Mouse (Mus musculus) thymus, adult 2 months (tissue): ENCODE results near the gene Odf3l2. TPM values are rescaled to one million over a fixed set of nuclear protein-coding genes. Genes with fewer than 3 reads are reported as not detected.

ENCODE experiments used
- DNase-seq: peaks from one replicate; pipeline ENCODE4 v3.0.0; 2021
- H3K27ac ChIP-seq: fragments of 200-500 bp; 2 replicates; pipeline ENCODE4 v1.5.1; 2012; ENCODE audit warnings: low read length, control low read depth; ENCODE audit not compliant: control insufficient read depth, insufficient read depth
- H3K27me3 ChIP-seq: fragments of 200-500 bp; 2 replicates; pipeline ENCODE4 v1.6.1; 2012; ENCODE audit warnings: mild to moderate bottlenecking, low read length, moderate library complexity, mixed read lengths; ENCODE audit not compliant: control insufficient read depth, insufficient read depth
- H3K36me3 ChIP-seq: fragments of 200-500 bp; 2 replicates; pipeline ENCODE4 v1.6.1; 2012; ENCODE audit warnings: mild to moderate bottlenecking, low read length, moderate library complexity; ENCODE audit not compliant: control insufficient read depth, insufficient read depth
- H3K4me1 ChIP-seq: fragments of 200-500 bp; replicated peaks from 2 replicates; pipeline ENCODE4 v1.6.1; 2012; ENCODE audit warnings: low read length; ENCODE audit not compliant: control insufficient read depth, insufficient read depth
- H3K4me3 ChIP-seq: fragments of 200-500 bp; 2 replicates; pipeline ENCODE4 v1.5.1; 2012; ENCODE audit warnings: mild to moderate bottlenecking, low read length, control low read depth, moderate library complexity; ENCODE audit not compliant: control insufficient read depth, insufficient read depth
- CTCF ChIP-seq: fragments of 200-500 bp; IDR thresholded peaks from 2 replicates; pipeline ENCODE4 v1.5.1; 2012; ENCODE audit warnings: mild to moderate bottlenecking, control low read depth, low read length, moderate library complexity, borderline replicate concordance; ENCODE audit not compliant: control insufficient read depth, poor library complexity, insufficient read depth; ENCODE audit errors: extremely low read depth
- POLR2A ChIP-seq: fragments of 200-500 bp; IDR thresholded peaks from 2 replicates; pipeline ENCODE4 v1.6.1; 2012; ENCODE audit warnings: mild to moderate bottlenecking, low read length, control low read depth, moderate library complexity; ENCODE audit not compliant: control insufficient read depth, poor library complexity, insufficient read depth; ENCODE audit errors: extremely low read depth
- WGBS: fragments of 180-500 bp; shearing (Covaris S2); methylation state at CpG from one replicate; pipeline ENCODE4 v1.1.7; 2018; 5-methylcytosine and 5-hydroxymethylcytosine counted together
- polyA plus RNA-seq: library from polyadenylated mRNA; depleted of rRNA; stranded (reverse); fragments of >200 nt; gene quantifications from 2 replicates; pipeline ENCODE4 v1.2.3, GENCODE M21; 2012; rRNA removed

Gene Odf3l2
- 0.18 and 0.23 TPM in 2 replicates for polyA plus RNA-seq

DNA sequence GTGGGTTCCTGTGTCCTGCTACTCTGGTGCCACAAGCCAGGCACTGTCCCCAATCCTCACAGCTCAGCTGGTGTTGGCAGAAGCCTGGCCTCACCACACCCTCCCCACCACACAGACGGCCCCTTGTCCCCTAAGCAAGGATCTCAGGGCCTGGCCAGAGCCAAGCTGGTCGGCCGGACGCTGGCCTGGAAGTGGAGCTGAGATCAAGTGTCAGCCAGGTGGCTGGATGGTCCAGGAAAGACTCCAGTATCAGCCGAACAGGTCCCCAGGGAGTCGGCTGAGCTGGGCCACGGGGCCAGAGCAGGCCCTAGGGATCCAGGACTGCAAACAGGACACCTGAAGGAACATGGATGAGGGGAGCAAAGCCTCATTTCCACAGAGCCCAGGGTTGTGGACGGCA, at the start of gene Odf3l2:
Gene Odf3l2 (minus strand): TSS at position 28 of the 400 bp plus-strand sequence.
- H3K27ac ChIP-seq = no peak within 1 kb of the TSS
- no peaks in the 10 kb centered on the region for H3K27me3 ChIP-seq
- H3K4me1 ChIP-seq = no peaks in the 10 kb centered on the region
- no peak within 1 kb of the TSS for H3K4me3 ChIP-seq
- TF ChIP-seq CTCF = no peak
- TF ChIP-seq POLR2A = no peak
- DNase-seq = no peak
- WGBS = 91% methylated on average over 8 of the region's 8 CpGs
- no peaks in the 10 kb centered on the region for H3K36me3 ChIP-seq

GRCm38 (mm10) chr10:79694379-79694655, 48.8 kb upstream of the Odf3l2 start:
- TF ChIP-seq CTCF (no peak), POLR2A (no peak)
- no peaks in the 10 kb centered on the region for H3K27me3 ChIP-seq
- DNase-seq = no peak
- no peaks in the 10 kb centered on the region; the same call in 1 of the 2 replicates for H3K36me3 ChIP-seq
- 0 out of 2 replicates have a peak, but pooled peaks cover 4% of the 10 kb centered on the region for H3K4me1 ChIP-seq
- H3K27ac ChIP-seq = no peak overlapping the region
- WGBS = 93% methylated on average over 6 of the region's 6 CpGs
- H3K4me3 ChIP-seq = no peak overlapping the region

DNA sequence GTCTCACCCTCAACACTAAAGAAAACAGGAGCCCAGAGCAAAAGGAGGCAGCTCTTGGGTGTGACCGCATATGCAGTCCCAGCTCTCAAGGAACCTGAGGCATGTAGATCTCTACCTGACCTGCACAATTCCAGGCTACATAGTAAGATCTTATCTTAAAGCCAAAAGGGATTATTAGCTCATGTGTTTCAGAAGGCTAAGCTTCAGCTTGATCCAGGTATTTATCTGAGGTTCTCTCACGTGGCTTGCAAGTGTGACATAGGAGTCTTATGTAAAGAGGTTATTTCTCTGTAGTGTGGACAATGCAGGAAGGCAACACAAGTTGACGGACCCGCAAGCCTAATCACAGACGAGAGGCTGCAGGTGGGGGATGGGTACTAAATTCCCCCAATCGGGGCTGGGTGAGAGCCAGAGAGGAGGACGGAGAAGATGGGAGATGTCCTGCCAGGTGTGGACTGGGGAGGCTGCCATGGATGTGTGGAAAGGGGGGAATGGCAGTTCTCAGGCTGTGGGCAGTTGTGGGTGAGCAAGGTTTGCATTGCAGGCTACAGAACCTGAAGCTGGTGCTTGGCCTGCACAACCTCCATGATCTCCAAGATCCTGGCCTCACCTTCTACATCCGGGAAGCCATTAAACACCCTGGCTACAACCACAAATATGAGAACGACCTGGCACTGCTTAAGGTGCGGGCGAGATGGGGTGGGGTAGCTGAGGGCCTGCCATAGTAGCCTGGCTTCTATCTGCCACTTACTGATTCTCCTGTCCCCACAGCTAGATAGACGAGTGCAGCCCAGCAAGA, 48.2 kb upstream of the Odf3l2 start:
- TF ChIP-seq POLR2A = no peak
- TF ChIP-seq CTCF = no peak
- H3K4me3 ChIP-seq = no peak overlapping the region
- H3K27ac ChIP-seq = no peak overlapping the region
- H3K27me3 ChIP-seq = no peaks in the 10 kb centered on the region
- WGBS = 89% methylated on average over 12 of the region's 12 CpGs
- DNase-seq = no peak
- H3K36me3 ChIP-seq = peaks cover 5% of the 10 kb centered on the region
- H3K4me1 ChIP-seq = 0 out of 2 replicates have a peak, but pooled peaks cover 4% of the 10 kb centered on the region

- Histone ChIP-seq H3K4me3 (no peak overlapping the region), H3K27me3 (no peaks in the 10 kb centered on the region), H3K36me3 (peaks cover 22% of the 10 kb centered on the region), H3K27ac (no peak overlapping the region), H3K4me1 (0 out of 2 replicates have a peak, but pooled peaks cover 4% of the 10 kb centered on the region)
- no peak for DNase-seq
- TF ChIP-seq CTCF (no peak), POLR2A (no peak)
- 91% methylated on average over 2 of the region's 2 CpGs for WGBS
These were observed 46.5 kb upstream of the Odf3l2 start for GRCm38 (mm10) chr10:79691986-79692548.

GRCm38 (mm10) chr10:79689178-79689577, 43.6 kb upstream of the Odf3l2 start:
- 86% methylated on average over 3 of the region's 3 CpGs for WGBS
- no peak overlapping the region for H3K27ac ChIP-seq
- no peak for TF ChIP-seq CTCF
- TF ChIP-seq POLR2A = no peak
- H3K27me3 ChIP-seq = no peaks in the 10 kb centered on the region
- 0 out of 2 replicates have a peak, but pooled peaks cover 1% of the 10 kb centered on the region for H3K4me1 ChIP-seq
- H3K36me3 ChIP-seq = peaks cover 38% of the 10 kb centered on the region
- DNase-seq = no peak
- H3K4me3 ChIP-seq = no peak overlapping the region

DNA sequence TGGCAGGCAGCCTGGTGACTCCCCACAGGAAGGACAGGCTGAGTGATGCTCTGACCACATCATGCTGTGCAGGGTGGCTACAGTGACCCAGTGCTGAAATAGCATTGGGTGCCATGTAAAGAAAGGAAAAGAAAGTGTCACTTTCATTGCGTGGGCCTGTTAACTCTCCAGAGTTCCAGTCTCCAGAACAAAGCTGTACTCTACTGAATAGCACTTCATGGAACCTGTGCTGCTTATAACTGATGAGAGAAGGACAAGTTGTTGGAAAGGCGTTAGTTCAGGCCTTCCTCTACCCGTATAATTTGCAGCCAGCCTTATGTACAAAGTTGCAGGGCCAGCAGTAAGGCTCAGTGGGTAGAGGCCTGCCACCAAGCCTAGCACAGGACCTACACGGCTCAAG, 43.2 kb upstream of the Odf3l2 start, which contains the start of gene Gzmm:
Gene Gzmm (plus strand): TSS at position 301 of the 400 bp plus-strand sequence.
- H3K27me3 ChIP-seq = no peaks in the 10 kb centered on the region
- H3K27ac ChIP-seq = no peak within 1 kb of the TSS
- WGBS = 97% methylated on average over 4 of the region's 4 CpGs
- TF ChIP-seq POLR2A (no peak), CTCF (no peak)
- H3K4me3 ChIP-seq = no peak within 1 kb of the TSS
- DNase-seq = no peak
- 0 out of 2 replicates have a peak, but pooled peaks cover 5% of the 10 kb centered on the region for H3K4me1 ChIP-seq
- peaks cover 38% of the 10 kb centered on the region for H3K36me3 ChIP-seq

GRCm38 (mm10) chr10:79687513-79687912, 42.0 kb upstream of the Odf3l2 start:
- Histone ChIP-seq H3K4me3 (no peak overlapping the region), H3K27me3 (no peaks in the 10 kb centered on the region), H3K36me3 (peaks cover 38% of the 10 kb centered on the region), H3K27ac (no peak overlapping the region), H3K4me1 (peaks cover 13% of the 10 kb centered on the region)
- over 99% methylated on average over 6 of the region's 6 CpGs for WGBS
- DNase-seq = no peak
- TF ChIP-seq POLR2A (no peak), CTCF (no peak)
